Mouse (Mus musculus): ENCODE measurements around the gene DXBay18. TPM values are rescaled to one million over a fixed set of nuclear protein-coding genes. Genes with fewer than 3 reads are reported as not detected.
"Not testable (repeated sequence)": the region's sequence is repeated elsewhere in the genome, so short reads cannot be mapped to it uniquely, and the experiment has no call there.

The DXBay18 gene
- total RNA-seq (2021), result not detected
- long read RNA-seq, experiment 1, result 0 reads
- long read RNA-seq, experiment 2, result 0 reads

DNA sequence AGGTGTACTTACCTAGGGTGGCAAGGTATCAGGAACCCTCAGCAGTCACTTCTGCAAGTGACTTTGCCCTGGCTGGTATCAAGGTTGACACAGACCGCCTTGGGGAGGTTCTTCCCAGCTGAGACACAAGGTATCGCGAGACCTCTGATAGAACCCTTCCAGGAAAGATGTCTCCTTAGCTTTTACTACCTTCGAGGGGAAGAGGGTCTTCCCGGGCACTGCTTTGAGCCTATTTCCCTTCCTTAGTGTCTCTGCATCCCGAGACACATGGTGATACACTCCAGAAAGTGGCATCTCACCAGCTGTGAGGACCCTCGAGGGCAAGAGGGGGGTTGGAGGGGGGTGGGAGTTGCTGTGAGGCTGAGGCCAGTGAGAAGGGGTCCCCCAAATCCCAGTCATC lies at the start of gene DXBay18:
Gene DXBay18 (minus strand): TSS at position 101 of the 400 bp plus-strand sequence.
- DNase-seq, result not testable (repeated sequence)

DNA sequence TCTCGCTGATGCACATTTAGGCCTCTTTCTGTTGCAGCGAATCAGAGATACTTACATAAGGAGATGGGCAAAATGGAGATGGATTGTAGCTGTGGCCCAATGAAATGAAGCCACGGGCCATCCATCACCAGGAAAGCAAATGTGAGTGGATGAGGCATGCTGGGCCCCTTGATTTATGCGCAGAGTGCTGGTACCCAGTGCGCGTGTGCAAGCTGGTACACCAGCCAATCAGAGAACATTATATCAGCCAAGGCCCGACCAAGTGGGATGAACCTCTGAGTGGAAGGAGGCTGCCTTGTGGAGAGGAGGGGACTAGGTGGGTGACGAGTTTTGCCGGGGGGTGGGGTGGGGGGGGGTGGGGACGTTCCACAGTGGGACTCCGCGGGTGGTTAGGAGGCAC lies 42.7 kb upstream of the DXBay18 start, which contains the start of gene Xlr3b:
Gene Xlr3b (plus strand): TSS at position 274 of the 400 bp plus-strand sequence.
- DNase-seq, result not testable (repeated sequence)

DNA sequence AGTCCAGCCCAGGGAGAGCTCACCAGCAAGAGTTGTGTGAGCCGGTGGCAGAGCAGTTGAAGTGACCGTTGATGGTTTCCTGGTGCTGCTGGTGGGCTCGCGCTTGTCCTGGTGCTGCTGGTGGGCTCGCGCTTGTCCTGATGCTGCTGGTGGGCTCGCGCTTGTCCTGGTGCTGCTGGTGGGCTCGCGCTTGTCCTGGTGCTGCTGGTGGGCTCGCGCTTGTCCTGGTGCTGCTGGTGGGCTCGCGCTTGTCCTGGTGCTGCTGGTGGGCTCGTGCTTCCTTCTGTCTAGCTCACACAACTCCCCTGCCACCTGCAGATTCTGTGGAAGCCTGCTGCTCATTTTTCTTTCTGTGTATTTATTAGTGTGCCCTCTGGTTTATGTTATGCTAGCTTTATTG lies 27.6 kb upstream of the DXBay18 start, which contains the start of gene Spin2d:
Gene Spin2d (minus strand): TSS at position 101 of the 400 bp plus-strand sequence.
- not testable (repeated sequence) for DNase-seq

DNA sequence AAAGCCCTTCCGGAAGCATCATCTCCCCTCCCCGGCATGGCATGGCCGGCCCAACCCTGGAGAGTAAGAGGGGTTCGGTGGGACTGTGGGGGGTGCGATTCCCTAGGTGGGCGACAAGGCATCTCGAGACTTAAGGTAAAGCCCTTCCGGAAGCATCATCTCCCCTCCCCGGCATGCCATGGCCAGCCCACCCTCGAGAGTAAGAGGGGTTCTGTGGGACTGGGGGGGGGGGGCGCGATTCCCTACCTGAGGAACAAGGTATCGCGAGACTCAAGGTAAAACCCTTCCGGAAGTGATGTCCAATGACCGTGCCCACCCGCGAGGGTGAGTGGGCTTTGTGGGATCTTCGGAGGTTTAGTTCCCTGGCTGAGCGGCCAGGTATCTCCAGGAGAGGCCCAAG lies 754 bp downstream of the DXBay18 start, which contains the start of gene Xlr5b:
Gene Xlr5b (plus strand): TSS at position 301 of the 400 bp plus-strand sequence.
- DNase-seq, result not testable (repeated sequence)

DNA sequence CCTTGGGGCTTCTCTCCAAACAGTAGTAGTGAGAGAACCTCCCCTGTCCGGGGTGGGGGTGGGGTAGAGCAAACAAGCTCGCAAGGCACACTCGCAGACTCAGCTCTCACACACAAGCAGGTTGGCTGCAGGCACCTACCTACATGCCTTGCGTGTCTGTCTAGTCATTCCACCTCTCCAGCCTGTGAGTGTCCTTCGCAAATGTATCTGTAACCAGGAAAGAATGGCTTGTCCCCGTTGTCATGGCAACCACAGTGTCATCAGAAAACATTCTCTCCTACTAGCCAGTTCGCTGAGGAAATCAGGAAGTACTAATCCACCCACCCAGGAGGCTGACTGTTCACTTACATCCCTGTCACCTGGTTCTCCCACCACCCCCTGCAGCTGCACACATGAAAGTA lies 6.0 kb downstream of the DXBay18 start:
- not testable (repeated sequence) for DNase-seq

DNA sequence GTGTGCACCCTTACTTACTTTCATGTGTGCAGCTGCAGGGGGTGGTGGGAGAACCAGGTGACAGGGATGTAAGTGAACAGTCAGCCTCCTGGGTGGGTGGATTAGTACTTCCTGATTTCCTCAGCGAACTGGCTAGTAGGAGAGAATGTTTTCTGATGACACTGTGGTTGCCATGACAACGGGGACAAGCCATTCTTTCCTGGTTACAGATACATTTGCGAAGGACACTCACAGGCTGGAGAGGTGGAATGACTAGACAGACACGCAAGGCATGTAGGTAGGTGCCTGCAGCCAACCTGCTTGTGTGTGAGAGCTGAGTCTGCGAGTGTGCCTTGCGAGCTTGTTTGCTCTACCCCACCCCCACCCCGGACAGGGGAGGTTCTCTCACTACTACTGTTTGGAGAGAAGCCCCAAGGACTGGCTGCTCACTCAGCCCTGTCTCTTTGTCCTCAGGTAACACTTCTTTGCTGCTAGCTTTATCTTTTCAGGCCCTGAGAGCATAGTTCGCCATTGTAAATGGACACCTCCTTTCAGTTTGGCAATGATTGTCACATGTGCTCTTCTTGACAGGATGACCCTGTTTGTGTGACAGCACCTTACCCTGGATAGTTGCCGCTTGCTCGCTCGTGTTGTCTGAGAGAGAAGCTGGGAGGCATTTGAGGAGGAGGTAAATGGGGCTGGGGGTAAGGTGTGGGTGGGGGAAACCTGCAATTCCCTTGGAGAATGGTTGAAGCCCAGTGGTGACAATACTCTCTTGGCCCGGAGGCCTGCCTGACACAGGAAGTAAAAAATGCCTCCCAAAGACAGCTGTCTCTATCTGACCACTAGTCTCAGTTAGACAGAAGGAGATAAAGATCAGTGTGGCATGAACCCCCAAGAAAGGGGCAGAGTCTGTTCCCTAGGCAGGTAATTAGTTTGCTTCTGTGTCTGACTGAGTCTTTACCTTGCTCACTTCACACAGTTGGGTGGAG lies 26.1 kb downstream of the DXBay18 start:
- not testable (repeated sequence) for DNase-seq

DNA sequence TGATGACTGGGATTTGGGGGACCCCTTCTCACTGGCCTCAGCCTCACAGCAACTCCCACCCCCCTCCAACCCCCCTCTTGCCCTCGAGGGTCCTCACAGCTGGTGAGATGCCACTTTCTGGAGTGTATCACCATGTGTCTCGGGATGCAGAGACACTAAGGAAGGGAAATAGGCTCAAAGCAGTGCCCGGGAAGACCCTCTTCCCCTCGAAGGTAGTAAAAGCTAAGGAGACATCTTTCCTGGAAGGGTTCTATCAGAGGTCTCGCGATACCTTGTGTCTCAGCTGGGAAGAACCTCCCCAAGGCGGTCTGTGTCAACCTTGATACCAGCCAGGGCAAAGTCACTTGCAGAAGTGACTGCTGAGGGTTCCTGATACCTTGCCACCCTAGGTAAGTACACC lies 32.5 kb downstream of the DXBay18 start, which contains the start of gene Gm14685:
Gene Gm14685 (plus strand): TSS at position 301 of the 400 bp plus-strand sequence.
- not testable (repeated sequence) for DNase-seq

DNA sequence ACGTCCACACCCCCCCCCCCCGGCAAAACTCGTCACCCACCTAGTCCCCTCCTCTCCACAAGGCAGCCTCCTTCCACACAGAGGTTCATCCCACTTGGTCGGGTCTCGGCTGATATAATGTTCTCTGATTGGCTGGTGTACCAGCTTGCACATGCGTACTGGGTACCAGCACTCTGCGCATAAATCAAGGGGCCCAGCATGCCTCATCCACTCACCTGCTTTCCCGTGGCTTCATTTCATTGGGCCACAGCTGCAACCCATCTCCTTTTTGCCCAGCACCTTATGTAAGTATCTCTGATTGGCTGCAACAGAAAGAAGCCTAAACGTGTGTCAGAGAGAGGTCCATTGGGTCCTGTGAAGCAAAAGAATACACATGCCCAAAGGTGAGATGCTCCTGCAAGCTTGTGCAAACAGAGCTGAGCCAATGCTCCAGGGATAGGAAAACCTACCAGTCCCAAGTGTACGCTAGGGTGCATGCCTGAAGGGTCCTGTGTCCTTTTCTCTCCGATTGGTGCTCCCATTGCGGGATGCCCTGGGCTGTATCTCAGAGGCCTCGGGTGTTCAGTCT lies 52.2 kb downstream of the DXBay18 start, which contains the start of gene Xlr3a:
Gene Xlr3a (minus strand): TSS at position 155 of the 568 bp plus-strand sequence.
- DNase-seq, result not testable (repeated sequence)

Other genes starting within 250 kb of the DXBay18 start
- gene Cetn2, start 231.0 kb downstream of the DXBay18 start, total RNA-seq (2021), result 10 to 100 TPM; 23.8 to 25.9 TPM
- gene Nsdhl, start 230.9 kb downstream of the DXBay18 start, total RNA-seq (2021), result 1 to 10 TPM; 4.0 to 6.1 TPM
- gene Zfp185, start 162.1 kb downstream of the DXBay18 start, total RNA-seq (2021), result 1 to 10 TPM; 2.1 to 4.4 TPM
- not detected for gene Pnma5, start 112.3 kb downstream of the DXBay18 start, total RNA-seq (2021)
- gene Pnma3, start 84.7 kb downstream of the DXBay18 start, total RNA-seq (2021), result not detected
- under 1 TPM in 1 of 2 experiments, not detected in 1; 0.56 TPM for gene Xlr4a, start 67.0 kb downstream of the DXBay18 start, total RNA-seq (2021)
- 1 to 10 TPM in 1 of 2 experiments, under 1 TPM in 1; 0.91 to 3.8 TPM for gene Xlr3a, start 52.4 kb downstream of the DXBay18 start, total RNA-seq (2021)
- gene Gm14685, start 32.4 kb downstream of the DXBay18 start, total RNA-seq (2021), result not detected
- not detected for gene Xlr5b, start 654 bp downstream of the DXBay18 start, total RNA-seq (2021)
- gene Spin2d, start 27.5 kb upstream of the DXBay18 start, total RNA-seq (2021), result not detected
- 1 to 10 TPM in 1 of 2 experiments, under 1 TPM in 1; 0.51 to 2.7 TPM for gene Xlr3b, start 42.8 kb upstream of the DXBay18 start, total RNA-seq (2021)
- not detected for gene Xlr4b, start 64.9 kb upstream of the DXBay18 start, total RNA-seq (2021)
- 1 to 10 TPM; 6.3 to 7.7 TPM for gene F8a, start 78.8 kb upstream of the DXBay18 start, total RNA-seq (2021)
- not detected for gene Xlr4c, start 93.7 kb upstream of the DXBay18 start, total RNA-seq (2021)
- under 1 TPM in 1 of 2 experiments, not detected in 1; 0.24 TPM for gene Xlr3c, start 115.9 kb upstream of the DXBay18 start, total RNA-seq (2021)
- not detected for gene Xlr5a, start 143.5 kb upstream of the DXBay18 start, total RNA-seq (2021)
- not detected for gene Xlr5c, start 143.5 kb upstream of the DXBay18 start, total RNA-seq (2021)
- gene Gm45015, start 187.4 kb upstream of the DXBay18 start, total RNA-seq (2021), result not detected
- gene Zfp275, start 193.2 kb upstream of the DXBay18 start, total RNA-seq (2021), result 1 to 10 TPM; 4.4 to 5.9 TPM
- not detected for gene Gm18336, start 249.3 kb upstream of the DXBay18 start, total RNA-seq (2021)